Mouse (Mus musculus) brain, embryonic 14.5 days (tissue): ENCODE results near the gene Tax1bp1. TPM values are rescaled to one million over a fixed set of nuclear protein-coding genes. Genes with fewer than 3 reads are reported as not detected.
"Not testable (repeated sequence)": the region's sequence is repeated elsewhere in the genome, so short reads cannot be mapped to it uniquely, and the experiment has no call there.

ENCODE experiments used
- DNase-seq: peaks from one replicate; pipeline ENCODE4 v3.0.0-alpha.2; 2011; ENCODE audit warnings: low read depth
- CTCF ChIP-seq: fragments of 200-500 bp; IDR thresholded peaks from 2 replicates; pipeline ENCODE4 v1.5.1; 2012; ENCODE audit warnings: inconsistent platforms, mild to moderate bottlenecking, moderate library complexity, borderline replicate concordance; ENCODE audit not compliant: insufficient read depth, insufficient read length; ENCODE audit errors: extremely low read depth
- POLR2A ChIP-seq: fragments of 200-500 bp; IDR thresholded peaks from 2 replicates; pipeline ENCODE4 v1.6.1; 2012; ENCODE audit warnings: mild to moderate bottlenecking, inconsistent platforms, borderline replicate concordance; ENCODE audit not compliant: poor library complexity, insufficient read depth, insufficient read length, severe bottlenecking; ENCODE audit errors: extremely low read depth
- polyA plus RNA-seq: library from polyadenylated mRNA; depleted of rRNA; stranded (reverse); fragments of >200 nt; gene quantifications from 2 replicates; pipeline ENCODE4 v1.2.3, GENCODE M21; 2012; rRNA removed

Tax1bp1 gene
- 53.1 and 65.7 TPM in 2 replicates for polyA plus RNA-seq

DNA sequence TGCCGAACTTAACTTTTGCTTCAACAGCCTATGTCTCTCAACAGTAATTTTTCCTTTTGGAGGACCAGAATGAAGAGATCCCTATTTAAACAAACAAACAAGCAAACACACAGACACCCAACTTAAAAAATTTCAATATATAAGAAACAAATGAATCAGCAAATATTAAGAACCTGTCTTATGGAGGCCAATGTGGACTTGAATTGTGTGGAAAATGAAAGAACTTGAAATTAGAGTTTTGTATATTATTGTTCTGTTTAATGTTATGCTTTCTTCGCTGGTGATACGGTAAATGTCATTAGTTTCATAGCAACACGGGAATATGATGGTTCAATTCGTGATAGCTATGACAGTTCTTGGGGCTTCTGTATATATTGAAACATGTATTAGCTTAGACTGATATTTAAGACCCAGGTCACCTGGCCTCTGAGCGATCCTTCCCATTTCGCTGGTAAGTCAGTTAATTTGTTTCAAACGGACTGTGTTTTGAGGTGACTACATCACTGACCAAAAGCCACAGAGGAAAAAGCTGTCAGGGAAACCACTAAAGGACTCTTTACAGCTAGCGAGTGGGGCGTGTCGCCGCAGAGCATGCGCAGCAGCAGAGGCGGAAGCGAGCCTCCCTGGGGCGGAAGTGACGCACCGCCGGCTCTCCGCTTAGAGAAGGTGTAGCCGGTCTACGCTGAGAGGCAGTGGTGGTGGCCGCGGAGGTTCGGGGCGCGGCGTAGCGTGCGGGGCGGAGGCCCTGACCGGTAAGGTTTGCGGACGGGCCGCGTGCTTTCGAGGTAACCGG, at the start of gene Tax1bp1:
TSS of gene Tax1bp1 (plus strand) at position 626 of the 793 bp plus-strand sequence.
- peak; percentile 97 for DNase-seq
- no peak for TF ChIP-seq CTCF
- peak; percentile 84 for TF ChIP-seq POLR2A

GRCm38 (mm10) chr6:52667641-52668040, 45.9 kb upstream of the Tax1bp1 start:
- TF ChIP-seq CTCF, result no peak
- TF ChIP-seq POLR2A, result no peak
- DNase-seq, result peak; percentile 53

- DNase-seq, result not testable (repeated sequence)
Observed at GRCm38 (mm10) chr6:52669878-52670277, 43.7 kb upstream of the Tax1bp1 start.

DNA sequence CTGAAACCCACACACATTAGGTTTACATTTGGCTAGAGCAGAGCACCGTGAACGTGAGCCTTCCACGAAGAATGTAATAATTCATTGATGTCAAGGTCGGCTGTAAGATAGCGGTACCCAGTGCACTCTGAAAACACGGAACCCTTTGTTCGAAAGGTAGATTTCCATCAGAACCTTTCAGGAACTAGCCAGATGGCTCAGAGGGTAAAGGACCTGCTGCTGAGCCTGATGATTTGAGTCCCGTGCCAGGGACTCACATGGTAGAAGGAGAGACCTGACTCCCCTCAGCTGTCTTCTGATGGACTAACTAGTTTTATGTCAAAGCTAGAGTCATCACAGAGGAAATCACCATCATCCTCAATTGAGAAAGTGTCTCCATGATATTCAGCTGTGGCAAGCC, 41.7 kb upstream of the Tax1bp1 start:
- DNase-seq, result no peak
- TF ChIP-seq POLR2A, result no peak
- TF ChIP-seq CTCF, result no peak

GRCm38 (mm10) chr6:52672539-52672938, 41.0 kb upstream of the Tax1bp1 start:
- no peak for DNase-seq
- TF ChIP-seq CTCF (no peak), POLR2A (no peak)

DNA sequence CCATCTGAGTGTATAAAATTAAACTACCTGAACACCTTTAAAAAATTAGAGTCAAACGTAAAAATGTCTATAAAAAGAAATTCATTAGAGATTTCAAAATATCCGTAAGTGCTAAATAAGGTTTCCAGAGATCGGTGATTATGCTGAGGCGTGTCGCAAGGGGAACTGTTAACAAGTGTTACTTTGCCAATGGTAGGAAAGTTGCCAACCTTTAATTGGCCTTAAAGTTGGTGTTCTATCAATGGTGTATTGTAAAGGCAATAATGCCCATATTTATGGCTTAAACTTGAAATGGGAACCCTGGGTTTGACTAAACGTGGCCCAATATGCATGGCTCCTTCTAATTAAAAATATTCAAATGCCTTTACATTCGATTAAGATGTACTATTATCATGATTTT, 39.8 kb upstream of the Tax1bp1 start:
- peak; percentile 88 for DNase-seq
- TF ChIP-seq POLR2A (no peak), CTCF (no peak)

DNA sequence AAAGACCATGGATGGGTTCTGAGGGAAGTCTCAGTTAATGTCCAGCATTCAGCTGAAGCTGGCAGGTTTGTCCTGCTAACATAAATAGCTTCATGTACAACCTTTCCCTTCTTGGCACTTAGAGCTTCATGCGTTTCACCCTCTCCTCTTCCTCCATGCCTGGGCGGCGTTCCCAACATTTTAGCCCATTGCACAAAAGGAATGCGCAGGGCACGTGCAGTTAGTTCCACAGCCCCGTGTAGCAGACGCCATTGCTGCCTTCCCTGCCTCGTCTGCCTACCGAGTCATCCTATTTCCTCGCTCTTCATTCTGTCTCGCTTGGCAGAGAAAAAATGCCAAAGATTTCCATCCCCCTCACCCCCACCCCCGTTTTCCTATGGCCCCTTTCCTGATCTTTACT, 39.0 kb upstream of the Tax1bp1 start:
- TF ChIP-seq POLR2A (no peak), CTCF (no peak)
- peak; percentile 57 for DNase-seq

DNA sequence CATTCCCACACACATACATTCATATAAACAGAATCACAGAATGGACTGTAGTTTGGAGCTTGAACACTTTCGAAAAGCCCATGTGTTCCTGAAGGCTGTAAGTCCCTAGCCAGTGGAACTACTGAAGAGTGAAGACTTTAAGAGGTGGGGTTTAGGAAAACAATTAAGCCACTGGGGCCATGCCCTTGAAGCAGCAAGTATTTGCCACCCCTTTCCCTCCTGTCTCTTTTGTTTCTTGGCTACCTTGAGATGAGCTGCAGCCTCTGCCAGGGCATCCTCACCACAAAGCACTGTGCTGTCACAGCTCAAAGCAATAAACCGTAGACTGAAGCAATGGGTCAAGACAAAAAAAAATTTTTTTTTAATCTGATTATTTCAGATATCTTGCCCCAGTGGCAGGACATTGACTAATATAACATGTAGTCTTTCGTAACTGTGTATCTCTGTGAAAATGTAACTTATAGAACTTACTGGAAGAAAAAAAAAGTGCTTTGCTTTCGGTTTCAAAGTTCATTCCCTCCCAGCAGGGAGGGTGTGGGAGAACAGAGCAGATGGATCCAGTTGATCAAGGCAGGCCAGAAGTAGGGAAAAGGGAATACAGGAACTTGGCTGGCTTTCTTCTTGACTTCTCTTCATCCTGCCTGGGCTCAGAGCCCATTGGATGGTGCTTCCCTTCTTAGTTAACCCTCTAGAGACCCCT, 38.2 kb upstream of the Tax1bp1 start:
- TF ChIP-seq POLR2A (no peak), CTCF (no peak)
- DNase-seq, result peak; percentile 34

- DNase-seq, result not testable (repeated sequence)
Observed at GRCm38 (mm10) chr6:52677534-52677933, 36.0 kb upstream of the Tax1bp1 start.

GRCm38 (mm10) chr6:52679565-52679964, 34.0 kb upstream of the Tax1bp1 start:
- TF ChIP-seq POLR2A, result no peak
- no peak for DNase-seq

GRCm38 (mm10) chr6:52680458-52681032, 33.0 kb upstream of the Tax1bp1 start:
- no peak for DNase-seq
- TF ChIP-seq POLR2A (no peak), CTCF (no peak)

DNA sequence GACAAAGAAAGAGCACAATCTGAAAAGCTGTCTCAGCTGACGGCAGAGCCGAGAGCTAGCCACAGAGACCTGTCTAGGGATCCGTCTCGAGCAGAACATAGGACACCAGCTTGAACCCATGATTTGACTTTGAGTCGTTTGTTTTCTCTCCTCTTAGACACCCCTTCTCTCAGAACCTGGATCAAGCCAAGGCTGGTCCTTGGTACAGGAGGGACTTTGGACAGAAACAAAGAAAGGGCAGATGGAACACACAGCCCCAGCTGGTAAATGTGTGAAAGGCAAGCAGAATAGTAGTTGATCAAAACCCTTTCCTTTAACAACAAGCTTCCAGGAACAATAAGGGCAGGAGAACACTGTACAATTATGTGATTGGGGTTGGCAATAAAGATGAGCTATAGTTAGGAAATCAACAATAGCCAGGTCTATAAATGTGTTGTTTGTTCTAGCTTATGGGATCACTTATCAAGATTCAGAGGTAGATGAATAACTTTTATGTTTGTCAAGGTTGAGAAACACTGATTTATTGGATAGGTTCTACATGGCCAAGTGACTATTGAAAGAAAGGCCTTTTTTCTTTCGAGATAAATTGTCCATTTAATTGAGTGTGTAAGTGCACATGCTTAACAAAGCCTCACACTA, 31.6 kb upstream of the Tax1bp1 start:
- TF ChIP-seq CTCF (no peak), POLR2A (no peak)
- no peak for DNase-seq

DNA sequence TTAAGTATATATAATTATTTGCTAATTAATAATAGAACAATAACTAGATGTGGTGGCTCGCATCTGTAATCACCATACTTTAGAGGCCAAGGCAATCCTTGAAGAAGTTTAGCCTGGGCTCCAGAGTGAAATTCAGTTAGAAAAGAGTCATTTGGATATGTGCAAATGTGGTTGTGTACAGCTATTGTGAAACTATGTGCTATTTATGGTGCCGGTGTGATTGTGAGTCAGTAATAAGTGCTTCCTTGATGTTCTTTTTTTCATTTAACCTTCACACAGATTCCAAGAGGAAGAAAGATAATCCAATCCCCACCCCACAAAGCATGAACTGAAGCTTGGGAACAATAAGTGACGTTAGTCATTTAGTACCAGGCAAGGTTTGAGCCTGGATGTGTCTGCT, 30.9 kb upstream of the Tax1bp1 start:
- DNase-seq, result no peak
- TF ChIP-seq CTCF (no peak), POLR2A (no peak)
